Mouse (Mus musculus) testis, adult 2 months (tissue): ENCODE data around the gene Supt3.

Experiments used
- CTCF ChIP-seq: fragments of 200-500 bp; IDR thresholded peaks from 2 replicates; pipeline ENCODE4 v1.5.1; 2012; ENCODE audit warnings: low read depth, mild to moderate bottlenecking, inconsistent platforms, low read length, moderate library complexity; ENCODE audit not compliant: control insufficient read depth, insufficient read depth, insufficient replicate concordance
- POLR2A ChIP-seq: fragments of 200-500 bp; IDR thresholded peaks from 2 replicates; pipeline ENCODE4 v1.6.1; 2012; ENCODE audit warnings: low read depth, mild to moderate bottlenecking, inconsistent platforms, low read length, moderate library complexity; ENCODE audit not compliant: control insufficient read depth

DNA sequence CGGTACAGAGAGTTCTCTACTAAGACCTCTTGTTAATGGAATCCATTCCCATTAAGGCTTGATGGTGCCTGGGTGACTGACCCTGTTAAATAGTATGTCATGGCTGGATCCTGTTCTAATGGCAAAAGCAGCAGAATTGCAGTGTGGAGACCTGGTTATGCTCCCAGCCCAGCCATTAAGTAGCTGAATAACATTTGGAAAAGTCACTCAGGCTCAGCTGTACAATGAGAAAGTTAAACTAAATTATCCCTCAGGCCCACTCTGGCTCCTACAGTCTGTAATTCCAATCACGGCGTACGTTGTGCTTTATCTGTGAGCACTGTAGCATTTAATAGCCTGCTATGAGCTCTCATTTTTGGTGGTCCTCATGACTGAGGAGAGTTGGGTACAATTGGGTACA lies 300.0 kb downstream of the Supt3 start:
- TF ChIP-seq CTCF (no peak), POLR2A (no peak)
